38 mouse cellular contexts compared by ENCODE assay signal in genomic region chr3:88121164-88122131, GRCm38 (mm10). TPM values are rescaled to one million over a fixed set of nuclear protein-coding genes. Genes with fewer than 3 reads are reported as not detected.
A peak's percentile ranks its signal among the peaks of the same experiment; 100 is the strongest.
DNase-seq lines count a peak whose midpoint lies in the region; ATAC-seq lines count a peak whose summit lies in the region.
"Had no signal": no experiment of that assay in that cellular context is flagged by ENCODE, and none has a peak within 500 bp of the region (broad histone marks: within the 10 kb centered on the region; RNA-seq: fewer than 3 reads in every experiment).

No protein-coding gene starts in this region.

- no peak overlapping the region for H3K9ac ChIP-seq in heart, embryonic 15.5 days
- no peak overlapping the region for H3K9ac ChIP-seq in liver, embryonic 16.5 days (ENCODE audit: low read depth, low read length)
- H3K9ac ChIP-seq in liver, embryonic 12.5 days = no peak overlapping the region
- H3K9ac ChIP-seq: embryonic facial prominence, embryonic 12.5 days; hindbrain, embryonic 14.5 days; kidney, embryonic 15.5 days; limb, embryonic 13.5 days; liver, embryonic 13.5 days; lung, embryonic 14.5 days; midbrain, embryonic 15.5 days had no signal

- peak overlapping the region; percentile 82 for H3K27ac ChIP-seq in heart, embryonic 10.5 days
- H3K27ac ChIP-seq in heart, embryonic 15.5 days = peak overlapping the region; percentile 82
- no peak overlapping the region for H3K27ac ChIP-seq in liver, embryonic 16.5 days (ENCODE audit: low read length)
- H3K27ac ChIP-seq in liver, embryonic 12.5 days = no peak overlapping the region
- H3K27ac ChIP-seq: embryonic facial prominence, embryonic 12.5 days; hindbrain, embryonic 14.5 days; kidney, embryonic 15.5 days; layer of hippocampus, adult 2 months; left cerebral cortex, adult 2 months; limb, embryonic 13.5 days; liver, embryonic 13.5 days; midbrain, embryonic 15.5 days had no signal

- peak; percentile 60 for ATAC-seq in heart, embryonic 15.5 days (replicated peaks; ENCODE audit: insufficient number of reproducible peaks, insufficient read depth, low FRiP score, low read depth)
- 0 out of 2 replicates have a peak, but pooled peaks have one; percentile 21 for ATAC-seq in liver, embryonic 16.5 days (ENCODE audit: low read depth)
- ATAC-seq in liver, embryonic 12.5 days = no peak
- ATAC-seq: forebrain, embryonic 14.5 days; inflammation-experienced regulatory T-cells, adult 6 months; midbrain, embryonic 15.5 days had no signal

- no peak overlapping the region for H3K4me3 ChIP-seq in heart, embryonic 10.5 days
- H3K4me3 ChIP-seq in heart, embryonic 15.5 days = no peak overlapping the region
- no peak overlapping the region for H3K4me3 ChIP-seq in liver, embryonic 16.5 days (ENCODE audit: low read depth, low read length)
- no peak overlapping the region for H3K4me3 ChIP-seq in liver, embryonic 12.5 days
- H3K4me3 ChIP-seq: embryonic facial prominence, embryonic 12.5 days; gastrocnemius, adult 2 months; kidney, embryonic 15.5 days; layer of hippocampus, adult 2 months; left cerebral cortex, adult 2 months; limb, embryonic 13.5 days; liver, embryonic 13.5 days; midbrain, embryonic 15.5 days had no signal

- 41% methylated on average over 14 of the region's 14 CpGs for WGBS in heart, embryonic 10.5 days
- 34% methylated on average over 14 of the region's 14 CpGs for WGBS in heart, embryonic 15.5 days
- 58% methylated on average over 14 of the region's 14 CpGs for WGBS in liver, embryonic 16.5 days (ENCODE audit: insufficient replicate concordance)
- 67% methylated on average over 14 of the region's 14 CpGs for WGBS in liver, embryonic 12.5 days (ENCODE audit: insufficient replicate concordance)

- DNase-seq in heart, embryonic 10.5 days (ENCODE audit: low spot score) = peak; percentile 83
- no peak for DNase-seq in heart, adult 11 months
- DNase-seq in heart, adult 8-10 months (ENCODE audit: low spot score) = no peak
- DNase-seq in embryo, embryonic 11 days = no peak
- DNase-seq: adrenal gland, adult 8-10 months; cerebellum, adult 8-10 months; cerebellum, postnatal 36 days; gastrocnemius, adult 2 months; gastrocnemius, postnatal 36 days; kidney, adult 11 months; kidney, postnatal 36 days; liver, embryonic 13.5 days; lung, embryonic 14.5 days; lung, postnatal 14 days; right cerebral cortex, postnatal 4 days; thymus, adult 2 months; thymus, postnatal 36 days had no signal

- H3K4me1 ChIP-seq in heart, embryonic 10.5 days = peaks cover 27% of the 10 kb centered on the region
- peaks cover 32% of the 10 kb centered on the region for H3K4me1 ChIP-seq in heart, embryonic 15.5 days (replicated peaks)
- H3K4me1 ChIP-seq in liver, embryonic 16.5 days (ENCODE audit: control insufficient read depth, low read depth, low read length) = no peaks in the 10 kb centered on the region
- H3K4me1 ChIP-seq in liver, embryonic 12.5 days = 0 out of 2 replicates have a peak, but pooled peaks cover 4% of the 10 kb centered on the region
- H3K4me1 ChIP-seq: embryonic facial prominence, embryonic 12.5 days; limb, embryonic 13.5 days; liver, embryonic 13.5 days; midbrain, embryonic 15.5 days had no signal

- no peaks in the 10 kb centered on the region for H3K9me3 ChIP-seq in heart, embryonic 10.5 days
- H3K9me3 ChIP-seq in heart, embryonic 15.5 days (replicated peaks) = no peaks in the 10 kb centered on the region
- no peaks in the 10 kb centered on the region for H3K9me3 ChIP-seq in liver, embryonic 16.5 days (replicated peaks; ENCODE audit: control insufficient read depth, low read length)
- no peaks in the 10 kb centered on the region for H3K9me3 ChIP-seq in liver, embryonic 12.5 days (replicated peaks)
- H3K9me3 ChIP-seq: embryonic facial prominence, embryonic 12.5 days; G1E; kidney, embryonic 15.5 days; limb, embryonic 13.5 days; liver, embryonic 13.5 days; midbrain, embryonic 15.5 days had no signal

- peaks cover 42% of the 10 kb centered on the region for H3K36me3 ChIP-seq in heart, embryonic 10.5 days
- peaks cover 26% of the 10 kb centered on the region for H3K36me3 ChIP-seq in heart, embryonic 15.5 days
- H3K36me3 ChIP-seq in liver, embryonic 16.5 days (ENCODE audit: control insufficient read depth, insufficient read depth) = peaks cover 5% of the 10 kb centered on the region; the same call in 1 of the 2 replicates
- peaks cover 45% of the 10 kb centered on the region for H3K36me3 ChIP-seq in liver, embryonic 12.5 days
- H3K36me3 ChIP-seq: midbrain, embryonic 15.5 days had no signal

- no peaks in the 10 kb centered on the region for H3K27me3 ChIP-seq in heart, embryonic 10.5 days (ENCODE audit: insufficient read depth, poor library complexity, severe bottlenecking)
- no peaks in the 10 kb centered on the region for H3K27me3 ChIP-seq in heart, embryonic 15.5 days
- no peaks in the 10 kb centered on the region for H3K27me3 ChIP-seq in liver, embryonic 16.5 days (ENCODE audit: control insufficient read depth, insufficient read depth, low read depth, low read length)
- no peaks in the 10 kb centered on the region for H3K27me3 ChIP-seq in liver, embryonic 12.5 days (replicated peaks)
- H3K27me3 ChIP-seq: embryonic facial prominence, embryonic 12.5 days; kidney, embryonic 15.5 days; limb, embryonic 13.5 days; liver, embryonic 13.5 days; midbrain, embryonic 15.5 days had no signal

- H3K4me2 ChIP-seq in heart, embryonic 15.5 days = peak overlapping the region; percentile 1; the same call in 1 of the 2 replicates
- H3K4me2 ChIP-seq in liver, embryonic 16.5 days (ENCODE audit: low read depth, low read length) = no peak overlapping the region
- H3K4me2 ChIP-seq in liver, embryonic 12.5 days = no peak overlapping the region
- H3K4me2 ChIP-seq: embryonic facial prominence, embryonic 12.5 days; hindbrain, embryonic 14.5 days; kidney, embryonic 15.5 days; limb, embryonic 13.5 days; liver, embryonic 13.5 days; lung, embryonic 14.5 days; midbrain, embryonic 15.5 days had no signal

RNA-seq across cellular contexts. Expression of gene Mef2d, which starts 20.7 kb away (rescaled TPM):
- polyA plus RNA-seq in heart, embryonic 10.5 days (2016; fragmentation: Nextera tagmentation; extraction: Ambion mirVana) = 35.8 and 47.3 TPM in 2 replicates
- polyA plus RNA-seq in heart, embryonic 15.5 days (2015; fragmentation: Nextera tagmentation; extraction: Ambion mirVana) = 35.4 and 43.2 TPM in 2 replicates
- total RNA-seq in heart, adult 8-10 months (2022) = 100 to 1,000 TPM; 125 to 139 (median 131) TPM
- polyA plus RNA-seq in liver, embryonic 16.5 days (2015; fragmentation: Nextera tagmentation; extraction: Ambion mirVana) = 5.2 and 7.9 TPM in 2 replicates
- 12.1 and 13.6 TPM in 2 replicates for polyA plus RNA-seq in liver, embryonic 12.5 days (2016; fragmentation: Nextera tagmentation; extraction: Ambion mirVana)

RNA-seq across cellular contexts. Expression of gene Iqgap3, which starts 39.7 kb away (rescaled TPM):
- 22.0 and 27.4 TPM in 2 replicates for polyA plus RNA-seq in heart, embryonic 10.5 days (2016; fragmentation: Nextera tagmentation; extraction: Ambion mirVana)
- 21.1 and 25.1 TPM in 2 replicates for polyA plus RNA-seq in heart, embryonic 15.5 days (2015; fragmentation: Nextera tagmentation; extraction: Ambion mirVana)
- total RNA-seq in heart, adult 8-10 months (2022) = under 1 TPM; 0.22 to 0.80 (median 0.45) TPM
- polyA plus RNA-seq in liver, embryonic 16.5 days (2015; fragmentation: Nextera tagmentation; extraction: Ambion mirVana) = 7.3 and 7.6 TPM in 2 replicates
- 11.2 and 11.8 TPM in 2 replicates for polyA plus RNA-seq in liver, embryonic 12.5 days (2016; fragmentation: Nextera tagmentation; extraction: Ambion mirVana)
- total RNA-seq: neutrophil, adult 5-6 weeks had no signal

RNA-seq across cellular contexts. Expression of gene Ttc24, which starts 43.3 kb away (rescaled TPM):
- 0.14 TPM in 1 of 2 replicates, not detected in the other for polyA plus RNA-seq in heart, embryonic 10.5 days (2016; fragmentation: Nextera tagmentation; extraction: Ambion mirVana)
- 0.32 TPM in 1 of 2 replicates, not detected in the other for polyA plus RNA-seq in heart, embryonic 15.5 days (2015; fragmentation: Nextera tagmentation; extraction: Ambion mirVana)
- total RNA-seq in heart, adult 8-10 months (2022) = not detected
- polyA plus RNA-seq in liver, embryonic 16.5 days (2015; fragmentation: Nextera tagmentation; extraction: Ambion mirVana) = not detected in 2 replicates
- not detected in 2 replicates for polyA plus RNA-seq in liver, embryonic 12.5 days (2016; fragmentation: Nextera tagmentation; extraction: Ambion mirVana)
- total RNA-seq: adrenal gland, adult 8-10 months; adrenal gland, postnatal 4 days; gastrocnemius, adult 2 months; gastrocnemius, postnatal 36 days; heart, postnatal 4 days; layer of hippocampus, adult 2 months; layer of hippocampus, postnatal 14 days; left cerebral cortex, adult 2 months; left cerebral cortex, postnatal 36 days; neutrophil, adult 5-6 weeks had no signal
- polyA plus RNA-seq: forebrain, embryonic 14.5 days; frontal cortex, adult 2 months; G1E; hindbrain, embryonic 14.5 days; inflammation-experienced regulatory T-cells, adult 6 months; kidney, embryonic 15.5 days; limb, embryonic 13.5 days; liver, embryonic 13.5 days; lung, embryonic 14.5 days; midbrain, embryonic 15.5 days; neural tube, embryonic 11.5 days; spleen, adult 2 months had no signal

Comparison
In these comparisons a context has a peak if more than half of its experiments do, and no peak if none do; other contexts are left out.
1. H3K27ac ChIP-seq: peak in heart, embryonic 10.5 days (single experiment) and heart, embryonic 15.5 days (single experiment); none in liver, embryonic 16.5 days (single experiment) and liver, embryonic 12.5 days (single experiment).